ENCODE assay signal across 28 mouse cellular contexts in the genomic region with DNA sequence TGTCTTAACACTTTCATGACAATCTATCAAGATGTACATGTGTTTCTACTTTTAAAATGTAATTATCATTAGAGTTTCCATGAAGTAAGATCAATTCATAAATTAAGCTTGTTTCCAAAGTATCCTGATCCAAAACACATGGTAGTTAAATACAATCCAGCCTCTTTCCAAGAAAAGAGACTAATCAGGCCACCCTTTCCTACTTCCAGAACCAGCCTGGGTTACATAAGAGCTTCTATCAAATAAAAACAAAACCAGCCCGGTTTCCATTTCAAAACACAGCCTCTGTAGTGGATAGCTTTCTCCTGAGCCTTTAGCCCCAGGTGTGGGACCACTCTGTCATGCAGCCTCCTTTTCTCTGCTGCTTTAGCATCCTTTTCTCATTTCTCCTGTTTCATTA. TPM values are rescaled to one million over a fixed set of nuclear protein-coding genes. Genes with fewer than 3 reads are reported as not detected.
DNase-seq lines count a peak whose midpoint lies in the region; ATAC-seq and TF ChIP-seq lines count a peak whose summit lies in the region.
"Had no signal": no experiment of that assay in that cellular context is flagged by ENCODE, and none has a peak within 500 bp of the region (broad histone marks: within the 10 kb centered on the region; RNA-seq: fewer than 3 reads in every experiment).

No protein-coding gene starts in this region.

- no peak overlapping the region for H3K4me3 ChIP-seq in embryonic facial prominence, embryonic 10.5 days
- H3K4me3 ChIP-seq in embryonic facial prominence, embryonic 12.5 days, result no peak overlapping the region
- no peak overlapping the region for H3K4me3 ChIP-seq in limb, embryonic 14.5 days (replicated peaks; ENCODE audit: low read length)
- H3K4me3 ChIP-seq: erythroblast, embryonic 14.5 days; forebrain, embryonic 10.5 days; heart, adult 2 months; heart, embryonic 12.5 days; hindbrain, embryonic 10.5 days; intestine, embryonic 15.5 days had no signal

- no peak overlapping the region for H3K9ac ChIP-seq in embryonic facial prominence, embryonic 12.5 days
- no peak overlapping the region for H3K9ac ChIP-seq in limb, embryonic 14.5 days (ENCODE audit: low read depth, low read length, severe bottlenecking)
- H3K9ac ChIP-seq: heart, embryonic 12.5 days; hindbrain, embryonic 14.5 days; intestine, embryonic 15.5 days had no signal

- H3K27ac ChIP-seq in embryonic facial prominence, embryonic 10.5 days (replicated peaks), result 0 out of 2 replicates have a peak overlapping the region, but pooled peaks have one; percentile 19
- peak overlapping the region; percentile 61; the same call in 1 of the 2 replicates for H3K27ac ChIP-seq in embryonic facial prominence, embryonic 12.5 days
- H3K27ac ChIP-seq in limb, embryonic 14.5 days (replicated peaks; ENCODE audit: low read depth, low read length), result peak overlapping the region; percentile 62; the same call in 1 of the 2 replicates
- H3K27ac ChIP-seq: forebrain, embryonic 10.5 days; heart, adult 2 months; hindbrain, embryonic 10.5 days; hindbrain, embryonic 14.5 days; intestine, embryonic 15.5 days had no signal

- TF ChIP-seq POLR2A in limb, embryonic 14.5 days (IDR thresholded peaks at IDR 0.05; ENCODE audit: borderline replicate concordance, extremely low read depth, insufficient read depth, insufficient read length), result no peak

- no peak overlapping the region for H3K4me2 ChIP-seq in embryonic facial prominence, embryonic 12.5 days (replicated peaks)
- no peak overlapping the region for H3K4me2 ChIP-seq in limb, embryonic 14.5 days (replicated peaks; ENCODE audit: low read depth, low read length, severe bottlenecking)
- H3K4me2 ChIP-seq: heart, embryonic 12.5 days; hindbrain, embryonic 14.5 days; intestine, embryonic 15.5 days had no signal

- ATAC-seq in embryonic facial prominence, embryonic 12.5 days (ENCODE audit: insufficient number of reproducible peaks, insufficient read depth, low FRiP score, low TSS enrichment), result no peak
- peak; percentile 50 for ATAC-seq in limb, embryonic 14.5 days (ENCODE audit: low FRiP score, low read depth)
- ATAC-seq: activated CD4-positive, CD25-positive, alpha-beta regulatory T cell, adult 4 months; forebrain, embryonic 14.5 days; intestine, embryonic 15.5 days; Patski had no signal

- H3K4me1 ChIP-seq in embryonic facial prominence, embryonic 10.5 days, result peaks cover 7% of the 10 kb centered on the region
- peaks cover 6% of the 10 kb centered on the region; the same call in 1 of the 2 replicates for H3K4me1 ChIP-seq in embryonic facial prominence, embryonic 12.5 days
- H3K4me1 ChIP-seq in limb, embryonic 14.5 days (ENCODE audit: control insufficient read depth, insufficient read depth, low read length), result peaks cover 4% of the 10 kb centered on the region; the same call in 1 of the 2 replicates
- H3K4me1 ChIP-seq: forebrain, embryonic 10.5 days; heart, embryonic 12.5 days; hindbrain, embryonic 10.5 days; intestine, embryonic 15.5 days had no signal

- peaks cover 27% of the 10 kb centered on the region for H3K9me3 ChIP-seq in embryonic facial prominence, embryonic 10.5 days
- H3K9me3 ChIP-seq in embryonic facial prominence, embryonic 12.5 days, result peaks cover 6% of the 10 kb centered on the region; the same call in 1 of the 2 replicates
- peaks cover 13% of the 10 kb centered on the region for H3K9me3 ChIP-seq in limb, embryonic 14.5 days (ENCODE audit: control insufficient read depth, low read length)
- H3K9me3 ChIP-seq: intestine, embryonic 15.5 days had no signal

- no peaks in the 10 kb centered on the region for H3K36me3 ChIP-seq in embryonic facial prominence, embryonic 10.5 days (replicated peaks)
- no peaks in the 10 kb centered on the region for H3K36me3 ChIP-seq in embryonic facial prominence, embryonic 12.5 days
- H3K36me3 ChIP-seq in limb, embryonic 14.5 days (ENCODE audit: control insufficient read depth, insufficient read depth, low read length), result no peaks in the 10 kb centered on the region
- H3K36me3 ChIP-seq: forebrain, embryonic 10.5 days; heart, embryonic 12.5 days; hindbrain, embryonic 10.5 days; intestine, embryonic 15.5 days had no signal

- no peaks in the 10 kb centered on the region for H3K27me3 ChIP-seq in embryonic facial prominence, embryonic 10.5 days (replicated peaks; ENCODE audit: low read depth, poor library complexity, severe bottlenecking)
- no peaks in the 10 kb centered on the region for H3K27me3 ChIP-seq in embryonic facial prominence, embryonic 12.5 days
- H3K27me3 ChIP-seq in limb, embryonic 14.5 days (ENCODE audit: control insufficient read depth, insufficient read depth, low read length), result no peaks in the 10 kb centered on the region
- H3K27me3 ChIP-seq: CH12.LX; heart, embryonic 12.5 days; intestine, embryonic 15.5 days had no signal

- WGBS in embryonic facial prominence, embryonic 10.5 days, result 35% methylated on average over 1 of the region's 1 CpGs
- WGBS in embryonic facial prominence, embryonic 12.5 days, result 25% methylated on average over 1 of the region's 1 CpGs
- WGBS in limb, embryonic 14.5 days, result 28% methylated on average over 1 of the region's 1 CpGs

- DNase-seq in embryonic facial prominence, embryonic 10.5 days (ENCODE audit: low spot score), result no peak
- DNase-seq in forelimb bud, embryonic 11.5 days (ENCODE audit: low read depth, low spot score), result peak; percentile 8
- DNase-seq in limb, embryonic 14.5 days (ENCODE audit: low spot score), result peak; percentile 62
- DNase-seq in layer of hippocampus, adult 8-10 months (ENCODE audit: low spot score in 2 of 2), result no peak
- no peak for DNase-seq in thymus, postnatal 0 days (ENCODE audit: low spot score)
- no peak for DNase-seq in adrenal gland, adult (ENCODE audit: inconsistent age in 2 of 2, low spot score in 1 of 2)
- DNase-seq: adrenal gland, adult 8-10 months; adrenal gland, postnatal 36 days; cerebellum, adult 2 months; cerebellum, postnatal 10 days; gastrocnemius, postnatal 10 days; heart, adult 2 months had no signal

RNA-seq across cellular contexts. Expression of gene Rfpl4b, which starts 2.2 kb away (rescaled TPM):
- not detected in 2 replicates for polyA plus RNA-seq in embryonic facial prominence, embryonic 10.5 days (2016; fragmentation: Nextera tagmentation; extraction: Ambion mirVana)
- 0.29 TPM in 1 of 2 replicates, not detected in the other for polyA plus RNA-seq in embryonic facial prominence, embryonic 12.5 days (2016; fragmentation: Nextera tagmentation; extraction: Ambion mirVana)
- 0.15 TPM in 1 of 2 replicates, not detected in the other for polyA plus RNA-seq in limb, embryonic 14.5 days (2012; rRNA removed)
- 0.23 TPM in 1 of 2 replicates, not detected in the other for polyA plus RNA-seq in limb, embryonic 14.5 days (2014; fragmentation: Nextera tagmentation; extraction: Ambion mirVana)
- total RNA-seq in layer of hippocampus, adult 8-10 months (2022), result not detected
- not detected in 2 replicates for polyA plus RNA-seq in thymus, postnatal 0 days (2015; fragmentation: Nextera tagmentation; extraction: Ambion mirVana)
- total RNA-seq: adrenal gland, adult 8-10 months; adrenal gland, postnatal 36 days; CH12.LX; common myeloid progenitor, adult 5-6 weeks; gastrocnemius, postnatal 10 days; gastrocnemius, postnatal 4 days; heart, adult 2 months; heart, postnatal 25 days had no signal
- polyA plus RNA-seq: activated CD4-positive, CD25-positive, alpha-beta regulatory T cell, adult 4 months; cerebellum, adult 2 months; erythroblast, embryonic 14.5 days; forebrain, embryonic 10.5 days; forebrain, embryonic 14.5 days; frontal cortex, adult 2 months; heart, adult 2 months; heart, embryonic 12.5 days; heart, embryonic 16.5 days; hindbrain, embryonic 10.5 days; hindbrain, embryonic 14.5 days; intestine, embryonic 15.5 days; Patski had no signal

Comparison
In these comparisons a context has a peak if more than half of its experiments do, and no peak if none do; other contexts are left out.
1. DNase-seq: peak in forelimb bud, embryonic 11.5 days (single experiment) and limb, embryonic 14.5 days (single experiment); none in embryonic facial prominence, embryonic 10.5 days (single experiment), layer of hippocampus, adult 8-10 months (0 of 2), thymus, postnatal 0 days (single experiment) and adrenal gland, adult (0 of 2).
2. Peak in every context shown above with its lines, with median percentiles within 50 percentile points of each other: H3K27ac ChIP-seq.